Mouse (Mus musculus) cerebellum, postnatal 10 days (tissue): ENCODE data around the gene Cga.
"Not testable (repeated sequence)": the region's sequence is repeated elsewhere in the genome, so short reads cannot be mapped to it uniquely, and the experiment has no call there.

Source experiments
- DNase-seq, 2 experiments: peaks; one replicate each; pipeline ENCODE4 v3.0.0; 2021; ENCODE audit warnings: mixed read lengths in 2 of 2

The Cga gene

GRCm38 (mm10) chr4:34889812-34890185 is 3.8 kb upstream of the Cga start:
- no peak for DNase-seq

DNA sequence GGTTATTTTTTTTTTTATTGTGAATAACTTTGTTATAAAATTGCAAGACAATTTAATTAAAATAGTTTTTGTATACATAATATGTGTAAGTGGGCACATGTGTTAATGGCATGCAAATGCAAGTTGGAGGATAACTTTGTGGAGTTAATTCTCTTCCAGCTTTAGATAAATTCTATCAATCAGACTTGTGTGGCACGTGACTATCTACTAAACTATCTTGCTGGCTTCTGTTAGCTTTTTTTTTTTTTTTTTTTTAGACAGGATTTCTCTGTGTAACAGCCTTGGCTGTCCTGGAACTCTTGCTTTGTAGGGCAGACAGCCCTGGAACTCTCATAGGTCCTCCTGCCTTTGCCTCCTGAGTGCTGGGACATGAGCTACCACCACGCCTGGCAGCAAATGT is 4.9 kb downstream of the Cga start:
- no peak for DNase-seq

GRCm38 (mm10) chr4:34899322-34899721 is 5.7 kb downstream of the Cga start:
- no peak for DNase-seq

GRCm38 (mm10) chr4:34900155-34900554 is 6.6 kb downstream of the Cga start:
- peak in 1 of 2 experiments; percentile 10 for DNase-seq

- DNase-seq: no peak
These were observed 7.6 kb downstream of the Cga start for GRCm38 (mm10) chr4:34901166-34901565.

DNA sequence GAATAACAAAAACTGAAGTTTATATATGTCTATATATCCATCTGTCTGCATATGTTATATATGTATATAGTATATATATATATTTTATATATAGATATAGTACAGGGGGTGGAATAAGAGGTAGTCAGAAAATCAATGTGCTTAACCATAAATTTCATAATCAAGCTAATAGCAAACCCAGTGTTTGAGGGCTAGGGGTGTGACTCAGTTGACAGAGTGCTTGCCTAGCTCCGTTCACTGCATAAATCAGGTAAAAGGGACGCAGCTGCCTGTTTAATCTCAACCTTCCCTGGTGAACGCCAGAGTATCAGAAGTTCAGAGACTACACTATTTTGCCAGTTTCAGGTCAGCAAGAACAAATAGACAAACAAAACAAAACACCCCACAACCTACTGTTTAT is 8.0 kb downstream of the Cga start:
- DNase-seq: not testable (repeated sequence)

DNA sequence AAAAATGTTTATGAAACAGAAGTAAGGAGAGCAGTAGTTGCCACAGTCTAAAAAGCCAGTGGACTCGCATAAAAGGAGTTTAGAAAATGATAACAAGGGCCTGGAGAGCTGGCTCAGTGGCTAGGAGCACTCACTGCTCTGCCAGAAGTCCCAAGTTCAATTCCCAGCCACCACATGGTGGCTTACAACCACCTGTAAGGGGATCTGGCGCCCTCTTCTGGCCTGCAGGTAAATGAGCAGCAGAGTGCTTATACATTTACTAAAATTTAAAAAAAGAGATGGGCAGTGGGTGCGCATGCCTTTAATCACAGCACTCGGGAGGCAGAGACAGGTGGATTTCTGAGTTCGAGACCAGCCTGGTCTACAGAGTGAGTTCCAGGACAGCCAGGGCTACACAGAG is 11.8 kb downstream of the Cga start:
- DNase-seq: no peak

DNA sequence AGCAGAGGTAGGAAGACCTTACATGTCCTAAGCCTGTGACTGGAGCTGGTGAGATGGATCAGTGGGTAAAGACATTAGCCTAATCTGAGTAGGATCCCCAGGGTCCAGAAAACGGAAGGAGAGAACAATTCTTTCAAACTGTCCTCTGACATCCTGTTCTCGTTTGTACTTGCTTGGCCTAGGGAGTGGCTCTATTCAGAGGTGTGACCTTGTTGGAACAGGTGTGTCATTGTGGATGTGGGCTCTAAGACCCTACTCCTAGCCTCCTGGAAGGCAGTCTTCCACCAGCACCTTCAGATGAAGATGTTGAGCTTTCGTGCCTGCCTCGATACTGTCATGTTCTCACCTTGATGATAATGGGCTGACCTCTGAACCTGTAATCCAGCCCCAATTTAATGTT is 12.6 kb downstream of the Cga start:
- no peak for DNase-seq

GRCm38 (mm10) chr4:34907026-34907425 is 13.4 kb downstream of the Cga start:
- DNase-seq: no peak

- no peak for DNase-seq
These were observed 14.5 kb downstream of the Cga start for GRCm38 (mm10) chr4:34908127-34908526.

- DNase-seq: no peak
These were observed 17.8 kb downstream of the Cga start for GRCm38 (mm10) chr4:34911401-34911800.

DNA sequence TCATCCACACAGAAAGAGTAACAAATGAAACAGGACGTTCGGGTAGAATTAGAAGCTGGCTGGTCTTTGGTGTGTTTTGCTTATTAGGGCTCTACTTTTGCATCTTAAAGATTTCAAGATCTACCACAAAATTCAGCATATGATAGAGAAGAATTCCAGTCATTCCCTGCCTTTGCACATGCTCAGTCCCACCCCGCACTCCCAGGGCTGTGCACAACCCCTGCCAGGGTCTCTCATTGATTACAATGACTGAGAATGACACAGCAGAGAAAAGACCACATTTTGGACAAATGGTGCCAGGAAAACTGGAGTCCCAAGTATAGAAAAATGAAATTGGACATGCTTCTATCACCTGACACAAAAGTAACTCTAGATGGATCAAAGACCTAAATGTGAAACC is 18.6 kb downstream of the Cga start:
- no peak for DNase-seq

DNA sequence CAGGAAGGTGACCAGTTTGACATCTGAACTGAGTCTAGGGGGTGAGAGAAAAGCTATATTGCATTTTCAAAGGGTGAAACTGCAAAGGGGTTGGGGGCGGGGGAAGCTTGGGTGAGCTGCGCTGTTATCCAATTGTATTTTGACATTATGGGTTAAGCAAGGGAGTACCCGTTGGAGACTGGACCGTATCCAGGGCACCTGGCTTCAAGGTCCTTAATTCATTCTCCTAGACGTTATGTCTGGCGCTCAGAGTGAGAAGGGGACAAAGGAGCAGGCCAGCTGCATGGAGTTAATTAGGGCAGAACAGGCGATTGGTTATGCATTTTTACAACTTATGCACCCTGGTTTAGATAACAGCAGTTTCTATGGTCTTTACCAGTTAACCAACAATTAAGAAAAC is 23.8 kb downstream of the Cga start:
- DNase-seq: peak in 1 of 2 experiments; percentile 9

DNA sequence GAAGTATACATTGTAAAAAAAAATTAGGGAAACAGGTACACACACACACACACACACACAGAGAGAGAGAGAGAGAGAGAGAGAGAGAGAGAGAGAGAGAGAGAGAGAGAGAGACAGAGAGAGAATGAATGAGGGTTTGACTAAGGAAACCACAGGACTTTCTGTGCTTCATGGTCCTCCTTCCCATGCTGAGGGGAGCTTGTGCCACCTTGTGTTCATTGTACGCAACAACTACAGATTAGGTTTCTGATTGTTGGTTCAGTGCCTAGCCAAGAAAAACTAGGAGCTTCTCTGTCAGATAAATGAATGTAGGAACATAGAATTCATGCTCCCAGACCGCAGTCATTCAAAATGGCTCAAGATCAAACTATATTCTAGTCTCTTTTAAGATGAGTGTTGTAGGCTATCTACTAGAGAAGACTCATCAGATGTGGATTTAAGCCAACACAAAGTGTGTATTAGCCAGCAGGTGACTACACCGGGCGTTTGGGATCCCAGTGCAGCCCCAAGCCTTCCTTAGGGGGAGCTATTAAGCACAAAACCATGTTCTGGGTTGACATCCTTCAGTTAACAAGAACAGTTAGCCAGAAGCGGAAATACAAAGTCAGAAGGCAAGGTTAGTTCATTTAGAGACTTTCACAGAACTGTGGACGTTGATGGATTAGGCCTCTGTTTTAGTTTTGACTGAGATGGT is 28.7 kb downstream of the Cga start:
- DNase-seq: peak; percentile 66 to 73

DNA sequence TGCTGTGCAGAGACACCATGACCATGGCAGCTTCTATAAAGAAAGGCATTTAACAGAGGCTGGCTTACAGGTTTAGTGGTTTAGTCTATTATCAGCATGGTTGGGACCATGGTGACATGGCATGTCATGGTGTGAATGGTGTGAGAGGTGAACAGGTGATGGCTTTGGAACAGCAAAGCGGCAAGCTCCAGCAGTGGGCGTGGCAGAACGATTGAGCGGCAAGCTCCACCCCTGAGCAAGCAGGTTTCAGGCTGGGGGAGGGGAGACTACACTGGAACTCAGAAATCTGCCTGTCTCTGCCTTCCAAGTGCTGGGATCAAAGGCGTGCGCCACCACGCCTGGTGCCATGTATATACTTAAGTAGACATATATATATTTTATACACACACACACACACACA is 34.8 kb downstream of the Cga start:
- DNase-seq: not testable (repeated sequence)

- no peak for DNase-seq
These were observed 47.5 kb downstream of the Cga start for GRCm38 (mm10) chr4:34941046-34941445.

- DNase-seq: no peak
These were observed 53.6 kb downstream of the Cga start for GRCm38 (mm10) chr4:34947181-34947580.

DNA sequence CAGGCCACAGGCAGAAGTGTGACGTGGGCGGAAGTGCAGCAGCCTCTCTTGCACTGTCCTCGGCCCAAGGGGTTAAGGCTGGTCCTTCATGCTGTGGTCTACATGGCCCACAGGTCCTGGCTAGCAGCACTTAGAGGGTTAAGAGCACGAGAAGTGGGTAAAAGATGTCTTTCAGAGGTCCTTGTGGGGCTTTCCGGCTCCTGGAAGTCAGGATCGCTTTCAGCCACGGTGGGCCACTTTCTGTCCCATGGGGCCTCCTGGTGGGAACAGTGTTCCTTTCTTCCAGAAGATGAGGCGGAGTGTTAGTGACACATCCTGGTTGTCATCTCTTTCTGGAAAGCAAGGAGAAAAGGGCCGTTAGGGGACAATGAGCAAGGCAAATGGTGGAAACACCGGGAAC is 60.1 kb downstream of the Cga start:
- DNase-seq: no peak
